Mouse (Mus musculus) left cerebral cortex, adult 8-10 months (tissue): ENCODE results near the gene Acbd4. TPM values are rescaled to one million over a fixed set of nuclear protein-coding genes. Genes with fewer than 3 reads are reported as not detected.
A peak's percentile ranks its signal among the peaks of the same experiment; 100 is the strongest.

Experiments
- DNase-seq, 2 experiments: peaks; one replicate each; pipeline ENCODE4 v3.0.0; 2022; ENCODE audit warnings: low spot score in 2 of 2
- total RNA-seq, 4 experiments: library from RNA; stranded (reverse); gene quantifications; 2 replicates each; pipeline ENCODE4 v1.2.4; 2022

Gene Acbd4
- total RNA-seq, 4 experiments from 2014 or later = 82.6 to 93.2 (median 88.7) TPM

DNA sequence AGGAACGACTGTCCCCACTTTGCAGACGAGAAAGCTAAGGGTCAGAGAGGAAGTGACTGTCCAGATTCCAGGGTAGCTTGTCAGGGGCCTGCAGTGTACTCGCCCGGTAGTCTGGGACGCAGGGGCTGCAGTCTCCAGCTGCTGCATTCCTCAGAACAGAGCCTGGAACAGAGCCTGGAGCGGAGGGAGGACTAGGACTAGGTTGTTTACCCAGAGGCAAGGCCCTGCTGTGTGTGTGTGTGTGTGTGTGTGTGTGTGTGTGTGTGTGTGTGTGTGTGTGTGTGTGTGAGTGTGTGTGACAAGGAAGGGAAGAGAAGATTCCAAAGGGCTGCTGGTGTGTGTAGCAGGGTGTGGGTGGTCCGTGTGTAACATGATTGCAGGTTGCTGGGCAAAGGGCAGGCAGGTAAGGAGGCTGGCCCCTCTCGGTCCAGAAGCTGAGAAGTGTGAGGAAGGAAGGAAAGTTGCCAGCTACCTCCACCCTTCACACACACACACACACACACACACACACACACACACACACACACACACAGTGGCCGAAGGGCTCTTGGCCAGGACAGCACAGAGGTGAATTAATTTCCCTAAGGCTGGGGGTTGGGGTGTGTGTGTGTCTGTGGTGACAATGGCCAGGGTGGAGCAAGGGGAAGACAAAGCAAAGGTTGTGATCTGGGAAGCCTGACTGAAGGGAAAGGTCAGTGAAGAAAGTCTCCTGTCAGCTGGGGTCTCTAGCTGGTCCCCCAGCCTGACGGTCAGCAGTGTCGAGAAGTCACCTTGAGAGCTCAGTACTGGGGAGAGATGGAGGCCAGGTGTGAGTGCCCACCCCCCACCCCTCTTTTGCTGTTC is 39.8 kb downstream of the Acbd4 start:
- DNase-seq = no peak

DNA sequence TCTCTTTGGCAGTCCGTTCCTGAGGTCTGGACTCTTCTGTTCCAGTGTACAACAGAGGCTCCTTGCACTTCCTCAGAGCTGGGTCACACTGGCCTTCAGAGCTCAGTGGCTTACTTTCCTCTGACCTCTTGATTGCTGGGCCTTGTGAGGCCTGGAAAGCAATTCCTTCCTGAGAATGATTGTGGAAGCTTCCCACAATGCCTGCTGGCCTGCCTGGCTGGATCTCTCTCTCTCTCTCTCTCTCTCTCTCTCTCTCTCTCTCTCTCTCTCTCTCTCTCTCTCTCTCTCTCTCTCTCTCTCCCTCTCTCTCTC is 40.4 kb downstream of the Acbd4 start:
- DNase-seq = no peak

DNA sequence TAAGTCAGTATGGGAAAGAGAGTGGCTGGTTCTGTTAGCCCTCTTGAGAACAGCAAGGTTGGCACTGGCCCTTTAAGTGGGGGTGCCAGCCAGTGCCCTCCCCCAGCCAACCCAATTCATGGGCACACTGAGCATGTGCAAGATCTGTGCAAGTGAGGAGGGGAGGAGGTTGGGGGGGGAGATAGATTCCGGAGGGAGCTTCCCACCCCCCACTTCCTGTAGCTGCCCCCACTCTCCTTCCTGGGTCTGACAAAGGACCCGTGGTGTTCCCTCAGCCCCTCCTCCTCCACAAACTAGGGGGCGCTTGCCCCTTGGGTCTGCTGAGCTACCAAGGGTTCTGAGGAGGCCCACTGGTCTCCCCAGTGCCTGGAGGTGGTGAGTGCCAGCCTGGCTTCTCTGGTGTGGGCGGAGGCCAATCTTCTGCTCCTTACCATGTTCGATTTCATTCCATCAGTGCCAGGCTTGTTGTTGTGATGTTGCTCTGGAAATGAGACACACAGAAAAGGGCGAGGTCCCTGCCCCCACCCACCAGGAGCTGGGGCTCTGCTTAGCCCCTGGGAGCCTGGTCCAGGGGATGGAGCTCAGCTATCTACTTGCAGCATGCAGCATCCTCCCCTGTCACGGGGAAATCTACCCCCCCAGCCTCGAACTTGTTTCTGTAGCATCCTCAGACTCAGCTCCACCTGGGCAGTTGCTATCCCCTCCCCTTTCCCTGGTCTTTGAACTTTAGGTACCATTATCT is 41.1 kb downstream of the Acbd4 start:
- peak; percentile 66 to 91 for DNase-seq

DNA sequence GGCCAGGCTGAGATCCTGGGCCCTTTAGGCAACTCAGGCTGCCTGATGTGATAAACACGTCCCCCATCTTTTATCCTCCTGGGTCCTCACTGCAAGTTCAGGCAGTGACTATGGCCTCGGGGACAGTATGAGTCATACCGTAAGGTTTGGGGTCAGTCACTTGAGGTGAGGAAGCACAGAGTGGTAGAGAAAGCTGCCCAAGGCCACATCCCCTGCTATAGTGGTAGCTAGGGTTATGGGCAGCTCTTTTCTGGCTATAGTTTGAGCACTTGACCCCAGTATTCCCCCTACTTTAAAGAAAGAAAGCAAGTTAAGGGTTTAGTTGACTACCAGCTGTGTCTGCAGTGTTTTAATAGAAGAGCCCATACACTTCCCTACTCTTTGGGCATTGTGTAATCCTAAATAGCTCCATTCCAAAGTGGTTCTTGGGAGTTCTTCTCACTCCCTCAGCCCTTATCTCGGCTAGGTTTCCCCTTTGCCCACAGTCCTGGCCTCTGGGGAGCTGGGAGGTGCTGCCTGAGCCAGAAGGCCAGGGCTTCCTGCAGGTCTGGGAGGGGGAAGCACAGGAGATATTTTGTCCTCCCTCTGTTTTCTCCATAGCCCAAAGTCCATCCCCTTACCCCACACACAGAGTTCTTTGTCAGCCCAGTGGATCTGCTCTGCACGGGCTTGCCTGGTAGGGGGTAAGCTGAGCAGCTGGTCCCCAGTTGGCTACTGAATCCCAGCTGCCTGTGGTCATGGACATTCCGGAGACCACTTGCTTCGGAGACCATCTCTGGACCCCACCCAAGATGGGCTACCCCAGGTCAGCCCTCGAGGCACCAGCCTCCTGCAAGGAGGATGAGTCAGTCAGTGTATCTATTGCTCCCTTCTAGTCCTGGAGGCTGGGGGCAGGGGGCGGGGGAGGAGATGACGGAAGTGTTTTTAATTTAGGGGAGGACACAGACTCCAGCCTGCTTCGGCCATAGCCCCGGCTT is 43.1 kb downstream of the Acbd4 start:
- DNase-seq = no peak

GRCm38 (mm10) chr11:103146386-103146785 is 44.9 kb downstream of the Acbd4 start:
- no peak for DNase-seq

DNA sequence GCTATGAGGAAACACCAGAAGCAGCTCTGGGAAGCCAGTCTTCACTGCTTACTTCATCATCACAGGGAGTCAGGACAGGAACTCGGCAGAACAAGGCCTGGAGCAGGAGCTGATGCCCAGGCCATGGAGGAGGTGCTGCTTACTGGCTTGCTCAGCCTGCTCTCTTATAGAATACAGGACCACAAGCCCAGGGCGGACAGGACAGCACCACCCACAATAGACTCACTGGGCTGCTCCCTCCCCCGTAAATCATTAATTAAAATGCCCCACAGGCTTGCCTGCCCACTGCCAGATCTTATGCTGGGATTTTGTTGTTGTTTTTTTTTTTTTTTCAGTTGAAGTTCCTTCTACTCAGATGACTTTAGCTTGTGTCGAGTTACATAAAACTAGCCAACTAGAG is 46.3 kb downstream of the Acbd4 start:
- DNase-seq = no peak

- no peak for DNase-seq
Observed at GRCm38 (mm10) chr11:103149771-103150170, 48.3 kb downstream of the Acbd4 start.

- peak; percentile 83 to 96 for DNase-seq
Observed at GRCm38 (mm10) chr11:103158621-103159478, 57.4 kb downstream of the Acbd4 start.

- no peak for DNase-seq
Observed at GRCm38 (mm10) chr11:103160738-103161137, 59.3 kb downstream of the Acbd4 start.

- DNase-seq = no peak
Observed at GRCm38 (mm10) chr11:103161449-103161848, 60.0 kb downstream of the Acbd4 start.

Other genes starting within 250 kb of the Acbd4 start
- 100 to 1,000 TPM; 114 to 136 (median 127) TPM for gene Eftud2, start 220.7 kb upstream of the Acbd4 start, total RNA-seq
- 1 to 10 TPM; 2.1 to 3.6 (median 2.2) TPM for gene Ccdc103, start 220.5 kb upstream of the Acbd4 start, total RNA-seq
- under 1 TPM in 3 of 4 experiments, not detected in 1; 0.23 to 0.70 (median 0.34) TPM for gene Fam187a, start 216.5 kb upstream of the Acbd4 start, total RNA-seq
- gene Gfap, start 200.8 kb upstream of the Acbd4 start, total RNA-seq = 100 to 1,000 TPM; 134 to 920 (median 381) TPM
- under 1 TPM in 1 of 4 experiments, not detected in 3; 0.17 TPM for gene Kif18b, start 176.6 kb upstream of the Acbd4 start, total RNA-seq
- gene C1ql1, start 155.0 kb upstream of the Acbd4 start, total RNA-seq = 10 to 100 TPM; 12.9 to 18.8 (median 15.5) TPM
- gene Nmt1, start 73.5 kb upstream of the Acbd4 start, total RNA-seq = 100 to 1,000 TPM; 124 to 149 (median 129) TPM
- 10 to 100 TPM; 36.7 to 45.3 (median 40.8) TPM for gene Dcakd, start 73.3 kb upstream of the Acbd4 start, total RNA-seq
- gene Plcd3, start within 50 bp of the Acbd4 start, total RNA-seq = 10 to 100 TPM; 17.5 to 20.3 (median 18.0) TPM
- gene Hexim1, start 14.5 kb downstream of the Acbd4 start, total RNA-seq = 10 to 100 TPM; 34.4 to 38.5 (median 35.6) TPM
- 10 to 100 TPM; 13.4 to 18.1 (median 16.5) TPM for gene Hexim2, start 30.7 kb downstream of the Acbd4 start, total RNA-seq
- gene Fmnl1, start 69.4 kb downstream of the Acbd4 start, total RNA-seq = 100 to 1,000 TPM in 3 of 4 experiments, 10 to 100 TPM in 1; 81.7 to 115 (median 108) TPM
- gene 1700023F06Rik, start 106.9 kb downstream of the Acbd4 start, total RNA-seq = 1 to 10 TPM; 1.7 to 2.8 (median 2.3) TPM
- 1 to 10 TPM in 3 of 4 experiments, under 1 TPM in 1; 0.67 to 2.3 (median 1.5) TPM for gene Spata32, start 116.8 kb downstream of the Acbd4 start, total RNA-seq
- gene Map3k14, start 165.8 kb downstream of the Acbd4 start, total RNA-seq = 1 to 10 TPM; 3.1 to 6.5 (median 5.0) TPM